Mouse (Mus musculus) hindbrain, postnatal 0 days (tissue): ENCODE results near the gene Sgip1. TPM values are rescaled to one million over a fixed set of nuclear protein-coding genes. Genes with fewer than 3 reads are reported as not detected.

Experiments
- ATAC-seq: fragments of 200-750 bp; cut with Nextera tagmentation; 2 replicates; pipeline ENCODE4 v1.8.0; 2017; ENCODE audit warnings: mild to moderate bottlenecking, moderate TSS enrichment, moderate library complexity
- DNase-seq: peaks from one replicate; pipeline ENCODE4 v3.0.0-alpha.2; 2015; ENCODE audit warnings: low spot score
- H3K27ac ChIP-seq: fragments of 300-500 bp; sonication (generic); 2 replicates; pipeline ENCODE4 v1.5.1; 2014; ENCODE audit warnings: mild to moderate bottlenecking
- H3K27me3 ChIP-seq: fragments of 300-500 bp; sonication (generic); 2 replicates; pipeline ENCODE4 v1.6.1; 2014; ENCODE audit warnings: low read length, mixed read lengths; ENCODE audit not compliant: insufficient read depth
- H3K36me3 ChIP-seq: fragments of 300-500 bp; sonication (generic); 2 replicates; pipeline ENCODE4 v1.6.1; 2014; ENCODE audit warnings: low read length, mixed read lengths; ENCODE audit not compliant: insufficient read depth
- H3K4me1 ChIP-seq: fragments of 300-500 bp; sonication (generic); 2 replicates; pipeline ENCODE4 v1.6.1; 2014; ENCODE audit warnings: antibody characterized with exemption, low read length, mixed read lengths; ENCODE audit not compliant: insufficient read depth
- H3K4me2 ChIP-seq: fragments of 300-500 bp; sonication (generic); 2 replicates; pipeline ENCODE4 v1.6.1; 2014; ENCODE audit warnings: low read depth, mild to moderate bottlenecking, low read length, moderate library complexity, mixed read lengths
- H3K4me3 ChIP-seq: fragments of 300-500 bp; sonication (generic); 2 replicates; pipeline ENCODE4 v1.5.1; 2014; ENCODE audit warnings: low read length
- H3K9ac ChIP-seq: fragments of 300-500 bp; sonication (generic); replicated peaks from 2 replicates; pipeline ENCODE4 v1.6.1; 2014; ENCODE audit warnings: mild to moderate bottlenecking, low read length, moderate library complexity, mixed read lengths
- H3K9me3 ChIP-seq: fragments of 300-500 bp; sonication (generic); 2 replicates; pipeline ENCODE4 v1.6.1; 2016; ENCODE audit warnings: low read length, mixed read lengths
- CTCF ChIP-seq: IDR thresholded peaks from 2 replicates; pipeline ENCODE4 v1.5.1; 2016; ENCODE audit warnings: antibody characterized with exemption, control low read depth, low read depth
- whole genome bisulfite sequencing: fragments of 180-500 bp; shearing (Covaris S2); extraction: QIAGEN DNeasy Blood & Tissue Kit; methylation state at CpG from one replicate; pipeline ENCODE4 v1.1.7; 2014; 5-methylcytosine and 5-hydroxymethylcytosine counted together
- polyA plus RNA-seq: library from polyadenylated mRNA; unstranded; fragments of >200 nt; fragmentation: Nextera tagmentation; extraction: Ambion mirVana; gene quantifications from 2 replicates; pipeline ENCODE4 v1.2.1, GENCODE M21; 2015
- total RNA-seq: library from RNA; depleted of rRNA; stranded (reverse); fragments of >200 nt; gene quantifications from 2 replicates; pipeline ENCODE4 v1.2.3, GENCODE M21; 2014

The Sgip1 gene
- total and polyA plus RNA-seq, 2 experiments from 2014 or later: 34.6 to 62.0 TPM

GRCm38 (mm10) chr4:102852808-102853207 is 111.7 kb downstream of the Sgip1 start:
- H3K27ac ChIP-seq: no peak overlapping the region

GRCm38 (mm10) chr4:102853330-102854022 is 112.4 kb downstream of the Sgip1 start:
- Histone ChIP-seq H3K27me3 (no peaks in the 10 kb centered on the region), H3K4me1 (peaks cover 13% of the 10 kb centered on the region; the same call in 1 of the 2 replicates), H3K9ac (no peak overlapping the region), H3K27ac (no peak overlapping the region), H3K4me3 (no peak overlapping the region), H3K4me2 (no peak overlapping the region), H3K36me3 (no peaks in the 10 kb centered on the region), H3K9me3 (no peaks in the 10 kb centered on the region)
- DNase-seq: peak; percentile 34
- no peak for TF ChIP-seq CTCF
- no peak for ATAC-seq
- 75% methylated on average over 9 of the region's 9 CpGs for WGBS

More at GRCm38 (mm10) chr4:102852808-102853207, 111.7 kb downstream of the Sgip1 start:
- Histone ChIP-seq H3K9ac (no peak overlapping the region), H3K36me3 (no peaks in the 10 kb centered on the region), H3K4me1 (peaks cover 13% of the 10 kb centered on the region; the same call in 1 of the 2 replicates), H3K4me3 (no peak overlapping the region), H3K4me2 (no peak overlapping the region), H3K27me3 (no peaks in the 10 kb centered on the region), H3K9me3 (no peaks in the 10 kb centered on the region)
- no peak for ATAC-seq
- DNase-seq: no peak
- WGBS: 80% methylated on average over 5 of the region's 5 CpGs
- TF ChIP-seq CTCF: no peak

GRCm38 (mm10) chr4:102854928-102855892 is 114.1 kb downstream of the Sgip1 start:
- Histone ChIP-seq H3K9ac (no peak overlapping the region), H3K36me3 (no peaks in the 10 kb centered on the region), H3K27me3 (no peaks in the 10 kb centered on the region), H3K27ac (no peak overlapping the region), H3K9me3 (no peaks in the 10 kb centered on the region), H3K4me3 (no peak overlapping the region), H3K4me2 (no peak overlapping the region), H3K4me1 (peaks cover 13% of the 10 kb centered on the region; the same call in 1 of the 2 replicates)
- TF ChIP-seq CTCF: no peak
- ATAC-seq (0 out of 2 replicates have a peak, but pooled peaks have one; percentile 45), DNase-seq (peak; percentile 53)
- 47% methylated on average over 10 of the region's 10 CpGs for WGBS

- H3K27ac ChIP-seq: peak overlapping the region; percentile 26; the same call in 1 of the 2 replicates
- H3K4me2 ChIP-seq: no peak overlapping the region
- WGBS: 29% methylated on average over 7 of the region's 7 CpGs
- H3K4me1 ChIP-seq: peaks cover 13% of the 10 kb centered on the region; the same call in 1 of the 2 replicates
- H3K9ac ChIP-seq: no peak overlapping the region
- no peak for TF ChIP-seq CTCF
- 0 out of 2 replicates have a peak, but pooled peaks have one; percentile 18 for ATAC-seq
- DNase-seq: peak; percentile 19
- H3K36me3 ChIP-seq: no peaks in the 10 kb centered on the region
- H3K4me3 ChIP-seq: no peak overlapping the region
- H3K9me3 ChIP-seq: no peaks in the 10 kb centered on the region
- H3K27me3 ChIP-seq: no peaks in the 10 kb centered on the region
Measured at GRCm38 (mm10) chr4:102856086-102856485, 115.0 kb downstream of the Sgip1 start.

GRCm38 (mm10) chr4:102859259-102860194 is 118.4 kb downstream of the Sgip1 start:
- no peak for ATAC-seq

More at GRCm38 (mm10) chr4:102859259-102860194, 118.4 kb downstream of the Sgip1 start:
- no peak overlapping the region for H3K4me3 ChIP-seq
- H3K4me1 ChIP-seq: peaks cover 13% of the 10 kb centered on the region; the same call in 1 of the 2 replicates
- no peaks in the 10 kb centered on the region for H3K27me3 ChIP-seq
- H3K36me3 ChIP-seq: no peaks in the 10 kb centered on the region
- no peak overlapping the region for H3K4me2 ChIP-seq
- 95% methylated on average over 15 of the region's 15 CpGs for whole genome bisulfite sequencing
- no peaks in the 10 kb centered on the region for H3K9me3 ChIP-seq
- H3K27ac ChIP-seq: no peak overlapping the region
- no peak overlapping the region for H3K9ac ChIP-seq
- peak; percentile 47 for TF ChIP-seq CTCF
- no peak for DNase-seq
